Mouse (Mus musculus) forebrain, embryonic 16.5 days (tissue): Measurements from ENCODE around the gene Ddx1. TPM values are rescaled to one million over a fixed set of nuclear protein-coding genes. Genes with fewer than 3 reads are reported as not detected.

Experiments used
- ATAC-seq: fragments of 200-750 bp; cut with Nextera tagmentation; 2 replicates; pipeline ENCODE4 v1.8.0; 2017; ENCODE audit warnings: mild to moderate bottlenecking, moderate library complexity
- H3K27ac ChIP-seq: fragments of 300-500 bp; sonication (generic); 2 replicates; pipeline ENCODE4 v1.5.1; 2014; ENCODE audit warnings: low read length, control low read depth
- H3K27me3 ChIP-seq: fragments of 300-500 bp; sonication (generic); replicated peaks from 2 replicates; pipeline ENCODE4 v1.6.1; 2014; ENCODE audit warnings: low read length; ENCODE audit not compliant: control insufficient read depth, insufficient read depth
- H3K36me3 ChIP-seq: fragments of 300-500 bp; sonication (generic); 2 replicates; pipeline ENCODE4 v1.6.1; 2014; ENCODE audit not compliant: control insufficient read depth, insufficient read depth
- H3K4me1 ChIP-seq: fragments of 300-500 bp; sonication (generic); replicated peaks from 2 replicates; pipeline ENCODE4 v1.6.1; 2014; ENCODE audit warnings: low read length; ENCODE audit not compliant: control insufficient read depth, insufficient read depth
- H3K4me2 ChIP-seq: fragments of 300-500 bp; sonication (generic); 2 replicates; pipeline ENCODE4 v1.6.1; 2014; ENCODE audit warnings: mild to moderate bottlenecking, low read length, control low read depth
- H3K4me3 ChIP-seq: fragments of 300-500 bp; sonication (generic); replicated peaks from 2 replicates; pipeline ENCODE4 v1.5.1; 2014; ENCODE audit warnings: mild to moderate bottlenecking, low read length, control low read depth
- H3K9ac ChIP-seq: fragments of 300-500 bp; sonication (generic); replicated peaks from 2 replicates; pipeline ENCODE4 v1.6.1; 2014; ENCODE audit warnings: low read depth, low read length, control low read depth
- H3K9me3 ChIP-seq: fragments of 300-500 bp; sonication (generic); 2 replicates; pipeline ENCODE4 v1.6.1; 2016; ENCODE audit warnings: low read length; ENCODE audit not compliant: control insufficient read depth
- WGBS: fragments of 180-500 bp; shearing (Covaris S2); extraction: QIAGEN DNeasy Blood & Tissue Kit; methylation state at CpG from one replicate; pipeline ENCODE4 v1.1.7; 2014; 5-methylcytosine and 5-hydroxymethylcytosine counted together
- polyA plus RNA-seq: library from polyadenylated mRNA; unstranded; fragments of >200 nt; fragmentation: Nextera tagmentation; extraction: Ambion mirVana; gene quantifications from 2 replicates; pipeline ENCODE4 v1.2.1, GENCODE M21; 2015

Gene Ddx1
- polyA plus RNA-seq: 157 and 163 TPM in 2 replicates

- Histone ChIP-seq H3K4me3 (peak within 1 kb of the TSS; percentile 62), H3K27me3 (no peaks in the 10 kb centered on the region), H3K4me1 (peaks cover 16% of the 10 kb centered on the region), H3K27ac (peak within 1 kb of the TSS; percentile 82), H3K9me3 (no peaks in the 10 kb centered on the region), H3K4me2 (peak within 1 kb of the TSS; percentile 51), H3K9ac (peak within 1 kb of the TSS; percentile 78), H3K36me3 (peaks cover 5% of the 10 kb centered on the region)
- WGBS: 3% methylated on average over 59 of the region's 59 CpGs
- peak; percentile 96 for ATAC-seq
Measured at GRCm38 (mm10) chr12:13248691-13249572, at the start of gene Ddx1. TSS of gene Ddx1 (minus strand) at chr12:13249213.

- H3K4me2 ChIP-seq: no peak overlapping the region
- H3K4me1 ChIP-seq: no peaks in the 10 kb centered on the region
- peak; percentile 70 for ATAC-seq
- WGBS: 62% methylated on average over 3 of the region's 3 CpGs
- H3K27ac ChIP-seq: no peak overlapping the region
- H3K9ac ChIP-seq: no peak overlapping the region
- H3K36me3 ChIP-seq: no peaks in the 10 kb centered on the region
- no peaks in the 10 kb centered on the region for H3K27me3 ChIP-seq
- H3K9me3 ChIP-seq: no peaks in the 10 kb centered on the region
- H3K4me3 ChIP-seq: no peak overlapping the region
Measured at GRCm38 (mm10) chr12:13293421-13293881, 44.4 kb upstream of the Ddx1 start.

GRCm38 (mm10) chr12:13291453-13291852, 42.4 kb upstream of the Ddx1 start:
- Histone ChIP-seq H3K4me2 (no peak overlapping the region), H3K9ac (no peak overlapping the region), H3K27me3 (no peaks in the 10 kb centered on the region), H3K27ac (no peak overlapping the region), H3K4me1 (no peaks in the 10 kb centered on the region), H3K36me3 (no peaks in the 10 kb centered on the region), H3K4me3 (no peak overlapping the region), H3K9me3 (no peaks in the 10 kb centered on the region)
- no peak for ATAC-seq
- WGBS: 83% methylated on average over 2 of the region's 2 CpGs

- H3K4me2 ChIP-seq: peak overlapping the region; percentile 76
- ATAC-seq: peak; percentile 39
- H3K27me3 ChIP-seq: no peaks in the 10 kb centered on the region
- 48% methylated on average over 16 of the region's 16 CpGs for WGBS
- H3K4me3 ChIP-seq: peak overlapping the region; percentile 99
- no peaks in the 10 kb centered on the region for H3K36me3 ChIP-seq
- H3K4me1 ChIP-seq: peaks cover 15% of the 10 kb centered on the region
- H3K9ac ChIP-seq: peak overlapping the region; percentile 90
- no peaks in the 10 kb centered on the region for H3K9me3 ChIP-seq
- H3K27ac ChIP-seq: no peak overlapping the region
Measured at GRCm38 (mm10) chr12:13269570-13270390, 20.8 kb upstream of the Ddx1 start.

GRCm38 (mm10) chr12:13268826-13269449, 19.9 kb upstream of the Ddx1 start, which contains the start of gene Nbas:
TSS of gene Nbas (plus strand) at chr12:13269133.
- no peaks in the 10 kb centered on the region for H3K36me3 ChIP-seq
- 3% methylated on average over 38 of the region's 38 CpGs for WGBS

GRCm38 (mm10) chr12:13268412-13268811, 19.4 kb upstream of the Ddx1 start:
- H3K4me1 ChIP-seq: peaks cover 15% of the 10 kb centered on the region
- H3K9ac ChIP-seq: peak overlapping the region; percentile 90
- no peaks in the 10 kb centered on the region for H3K9me3 ChIP-seq
- H3K4me3 ChIP-seq: peak overlapping the region; percentile 99
- H3K27ac ChIP-seq: no peak overlapping the region
- H3K36me3 ChIP-seq: no peaks in the 10 kb centered on the region
- peak; percentile 24 for ATAC-seq
- H3K27me3 ChIP-seq: no peaks in the 10 kb centered on the region
- H3K4me2 ChIP-seq: peak overlapping the region; percentile 76
- WGBS: 48% methylated on average over 3 of the region's 3 CpGs

More at GRCm38 (mm10) chr12:13268826-13269449, 19.9 kb upstream of the Ddx1 start, which contains the start of gene Nbas:
- Histone ChIP-seq H3K9ac (peak within 1 kb of the TSS; percentile 90), H3K4me1 (peaks cover 15% of the 10 kb centered on the region), H3K27ac (peak within 1 kb of the TSS; percentile 47; the same call in 1 of the 2 replicates), H3K4me2 (peak within 1 kb of the TSS; percentile 76), H3K9me3 (no peaks in the 10 kb centered on the region), H3K27me3 (no peaks in the 10 kb centered on the region), H3K4me3 (peak within 1 kb of the TSS; percentile 99)
- ATAC-seq: peak; percentile 95

- WGBS: 79% methylated on average over 2 of the region's 2 CpGs
- H3K27me3 ChIP-seq: no peaks in the 10 kb centered on the region
- ATAC-seq: no peak
- H3K4me1 ChIP-seq: no peaks in the 10 kb centered on the region
- H3K4me3 ChIP-seq: no peak overlapping the region
- no peak overlapping the region for H3K4me2 ChIP-seq
- H3K36me3 ChIP-seq: no peaks in the 10 kb centered on the region
- no peak overlapping the region for H3K27ac ChIP-seq
- H3K9me3 ChIP-seq: no peaks in the 10 kb centered on the region
- no peak overlapping the region for H3K9ac ChIP-seq
Measured at GRCm38 (mm10) chr12:13255701-13256100, 6.7 kb upstream of the Ddx1 start.

GRCm38 (mm10) chr12:13255068-13255467, 6.1 kb upstream of the Ddx1 start:
- Histone ChIP-seq H3K27ac (no peak overlapping the region), H3K4me3 (no peak overlapping the region), H3K9ac (no peak overlapping the region), H3K27me3 (no peaks in the 10 kb centered on the region), H3K36me3 (no peaks in the 10 kb centered on the region), H3K9me3 (no peaks in the 10 kb centered on the region), H3K4me1 (no peaks in the 10 kb centered on the region), H3K4me2 (no peak overlapping the region)
- WGBS: 36% methylated on average over 3 of the region's 3 CpGs
- ATAC-seq: no peak
